Mouse (Mus musculus) cortical plate, adult 2 months (tissue): Measurements from ENCODE around the gene Efcab12. TPM values are rescaled to one million over a fixed set of nuclear protein-coding genes. Genes with fewer than 3 reads are reported as not detected.
A peak's percentile ranks its signal among the peaks of the same experiment; 100 is the strongest.
"Not testable (repeated sequence)": the region's sequence is repeated elsewhere in the genome, so short reads cannot be mapped to it uniquely, and the experiment has no call there.

Experiments used
- H3K27ac ChIP-seq: fragments of 200-500 bp; 2 replicates; pipeline ENCODE4 v1.5.1; 2012; ENCODE audit warnings: low read length, control low read depth, inconsistent platforms; ENCODE audit not compliant: insufficient read depth
- H3K4me1 ChIP-seq: fragments of 200-500 bp; 2 replicates; pipeline ENCODE4 v1.6.1; 2011; ENCODE audit warnings: low read length; ENCODE audit not compliant: control insufficient read depth, insufficient read depth
- H3K4me3 ChIP-seq: fragments of 200-500 bp; 2 replicates; pipeline ENCODE4 v1.5.1; 2011; ENCODE audit warnings: mild to moderate bottlenecking, low read length, control low read depth; ENCODE audit not compliant: insufficient read depth
- CTCF ChIP-seq: fragments of 200-500 bp; IDR thresholded peaks from 2 replicates; pipeline ENCODE4 v1.5.1; 2011; ENCODE audit warnings: mild to moderate bottlenecking, control low read depth, low read length; ENCODE audit not compliant: insufficient read depth; ENCODE audit errors: extremely low read depth
- POLR2A ChIP-seq: fragments of 200-500 bp; IDR thresholded peaks from 2 replicates; pipeline ENCODE4 v1.6.1; 2011; ENCODE audit warnings: mild to moderate bottlenecking, low read length, control low read depth; ENCODE audit not compliant: insufficient read depth; ENCODE audit errors: extremely low read depth
- polyA plus RNA-seq: library from polyadenylated mRNA; depleted of rRNA; stranded (reverse); fragments of >200 nt; gene quantifications from 2 replicates; pipeline ENCODE4 v1.2.3, GENCODE M21; 2012; rRNA removed

Gene Efcab12
- 7.1 and 7.9 TPM in 2 replicates for polyA plus RNA-seq

DNA sequence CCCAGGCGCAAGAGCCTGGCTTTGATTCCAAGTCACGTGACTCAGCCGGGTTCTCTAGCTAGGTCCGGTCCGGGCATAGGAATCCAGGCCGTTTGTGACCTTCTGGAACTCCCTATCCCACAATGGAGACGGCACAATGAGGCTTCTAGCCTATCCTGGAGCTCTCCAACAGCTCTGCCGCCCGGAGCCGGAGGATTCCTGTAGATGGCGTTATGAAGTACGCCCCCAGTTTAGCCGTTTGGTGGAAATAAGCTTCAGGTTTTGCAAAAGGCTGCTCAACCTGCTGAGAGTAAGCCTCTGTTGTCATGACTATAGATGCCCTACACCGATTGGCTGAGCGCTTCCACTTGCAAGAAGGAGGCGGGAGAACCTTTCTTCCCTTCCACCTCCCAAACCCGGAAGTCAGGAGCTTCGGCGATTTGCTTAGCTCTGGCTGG lies at the start of gene Efcab12:
TSS of gene Efcab12 (minus strand) at position 252 of the 437 bp plus-strand sequence.
- Histone ChIP-seq H3K4me3 (peak within 1 kb of the TSS; percentile 26), H3K4me1 (no peaks in the 10 kb centered on the region), H3K27ac (no peak within 1 kb of the TSS)
- TF ChIP-seq POLR2A (peak; percentile 41; the same call in 1 of the 2 replicates), CTCF (no peak)

DNA sequence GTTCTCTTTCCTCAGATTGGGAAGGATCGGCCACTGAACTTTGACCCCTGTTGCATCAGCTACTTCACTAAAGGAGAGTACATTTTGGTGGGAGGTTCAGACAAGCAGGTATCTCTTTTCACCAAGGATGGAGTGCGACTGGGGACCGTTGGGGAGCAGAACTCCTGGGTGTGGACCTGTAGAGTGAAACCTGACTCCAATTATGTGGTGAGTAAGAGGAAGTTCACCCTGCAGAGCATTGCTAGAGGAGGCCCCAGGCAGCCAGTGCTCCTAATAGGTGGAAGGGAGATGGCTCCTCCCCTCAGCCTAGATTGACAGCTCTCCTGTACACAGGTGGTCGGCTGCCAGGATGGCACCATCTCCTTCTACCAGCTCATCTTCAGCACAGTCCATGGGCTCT lies 48.7 kb upstream of the Efcab12 start:
- no peak overlapping the region for H3K27ac ChIP-seq
- TF ChIP-seq POLR2A (no peak), CTCF (no peak)
- H3K4me1 ChIP-seq, result peaks cover 12% of the 10 kb centered on the region
- H3K4me3 ChIP-seq, result no peak overlapping the region

DNA sequence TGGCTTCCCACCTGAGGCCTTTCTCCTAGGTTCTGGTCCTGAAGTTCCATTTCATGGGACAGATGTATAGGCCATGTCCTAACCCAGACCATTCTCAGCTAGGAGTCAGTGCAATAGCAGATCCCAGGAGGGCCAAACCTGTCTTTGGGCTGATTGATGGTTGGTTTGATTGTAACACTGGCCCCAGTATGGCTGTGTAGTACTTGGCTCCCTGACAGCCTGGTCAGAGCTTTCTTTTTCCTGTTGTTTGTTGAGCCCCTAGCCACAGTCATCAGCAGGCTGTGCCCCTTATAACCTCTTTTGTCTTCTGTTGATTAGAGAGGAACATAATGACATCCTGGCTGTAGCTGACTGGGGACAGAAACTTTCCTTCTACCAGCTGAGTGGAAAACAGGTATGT lies 45.8 kb upstream of the Efcab12 start:
- no peak for TF ChIP-seq CTCF
- no peak for TF ChIP-seq POLR2A
- H3K27ac ChIP-seq, result no peak overlapping the region
- H3K4me1 ChIP-seq, result peaks cover 2% of the 10 kb centered on the region
- H3K4me3 ChIP-seq, result no peak overlapping the region

DNA sequence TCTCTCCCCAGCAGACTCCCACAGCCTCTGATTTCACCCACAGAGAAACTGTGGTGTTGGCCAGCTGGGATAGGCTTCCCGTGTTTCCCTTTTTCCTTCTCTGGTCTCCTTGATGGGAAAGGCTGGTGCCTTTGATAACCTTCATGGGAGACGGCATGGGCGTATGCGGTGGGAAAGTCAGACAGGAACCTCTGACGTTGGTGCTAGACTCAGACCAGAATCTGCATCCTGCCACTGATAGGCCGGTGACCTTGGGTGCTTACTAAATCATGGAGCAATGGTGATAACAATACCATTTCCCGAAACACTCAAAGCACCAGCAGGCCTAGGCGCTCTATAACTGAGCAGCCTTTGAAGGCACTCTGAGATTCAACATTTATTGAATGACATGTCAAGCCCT lies 42.5 kb upstream of the Efcab12 start:
- H3K4me3 ChIP-seq, result no peak overlapping the region
- no peak overlapping the region for H3K27ac ChIP-seq
- H3K4me1 ChIP-seq, result peaks cover under 1% of the 10 kb centered on the region; the same call in 1 of the 2 replicates
- TF ChIP-seq CTCF (no peak), POLR2A (no peak)

DNA sequence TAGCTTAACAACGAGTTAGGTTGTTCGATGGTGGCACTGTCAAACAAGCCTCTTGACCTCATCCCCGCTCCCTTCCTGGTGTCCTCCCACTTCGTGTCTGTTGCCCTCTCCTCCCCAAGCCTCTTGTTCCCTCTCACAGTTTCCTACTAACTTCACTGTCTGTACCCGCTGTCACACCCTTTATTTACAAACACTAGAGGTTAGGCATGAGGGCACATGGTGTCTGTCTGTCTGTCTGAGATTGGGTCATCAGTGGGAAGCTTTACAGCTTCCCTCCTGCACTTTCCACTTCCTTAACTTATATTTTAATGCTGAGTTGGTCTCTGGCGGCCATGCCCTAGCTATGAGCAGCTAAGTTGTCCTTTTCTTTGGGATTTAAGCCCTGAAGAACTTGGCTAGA lies 41.5 kb upstream of the Efcab12 start:
- Histone ChIP-seq H3K27ac (no peak overlapping the region), H3K4me1 (no peaks in the 10 kb centered on the region), H3K4me3 (no peak overlapping the region)
- TF ChIP-seq CTCF (no peak), POLR2A (no peak)

GRCm38 (mm10) chr6:115878694-115879093 lies 40.5 kb upstream of the Efcab12 start:
- Histone ChIP-seq H3K27ac (no peak overlapping the region), H3K4me3 (no peak overlapping the region), H3K4me1 (no peaks in the 10 kb centered on the region)
- TF ChIP-seq CTCF, result no peak

DNA sequence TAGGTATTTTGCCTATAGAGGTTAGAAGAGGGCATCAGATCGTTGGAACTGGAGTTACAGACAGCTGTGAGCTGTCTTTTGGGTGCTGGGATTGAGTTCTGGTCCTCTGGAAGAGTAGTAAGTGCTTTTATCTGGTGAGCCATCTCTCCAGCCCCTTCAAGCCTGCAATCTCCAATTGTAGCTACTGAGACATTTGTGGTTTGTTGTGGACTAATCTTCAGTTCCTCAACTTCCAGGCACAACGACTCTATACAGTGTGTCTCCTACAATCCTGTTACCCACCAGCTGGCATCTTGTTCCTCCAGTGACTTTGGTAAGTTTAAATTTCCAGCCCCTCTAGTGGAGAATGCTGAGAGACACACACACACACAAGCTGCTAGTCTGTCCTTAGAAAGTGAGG lies 39.0 kb upstream of the Efcab12 start:
- TF ChIP-seq POLR2A (no peak), CTCF (no peak)

GRCm38 (mm10) chr6:115871318-115871717 lies 33.1 kb upstream of the Efcab12 start:
- H3K4me1 ChIP-seq, H3K4me3 ChIP-seq, H3K27ac ChIP-seq: not testable (repeated sequence)

More for the DNA sequence above, 39.0 kb upstream of the Efcab12 start:
- Histone ChIP-seq H3K4me3 (no peak overlapping the region), H3K4me1 (no peaks in the 10 kb centered on the region), H3K27ac (no peak overlapping the region)

- not testable (repeated sequence) for H3K4me3 ChIP-seq, H3K27ac ChIP-seq, H3K4me1 ChIP-seq
Observed at GRCm38 (mm10) chr6:115867157-115867556, 28.9 kb upstream of the Efcab12 start.

- H3K27ac ChIP-seq, result no peak overlapping the region
- H3K4me3 ChIP-seq, result no peak overlapping the region
- TF ChIP-seq CTCF, result no peak
- TF ChIP-seq POLR2A, result no peak
- no peaks in the 10 kb centered on the region; the same call in 1 of the 2 replicates for H3K4me1 ChIP-seq
Observed at GRCm38 (mm10) chr6:115865246-115865645, 27.0 kb upstream of the Efcab12 start.

- no peak for TF ChIP-seq POLR2A
- TF ChIP-seq CTCF, result no peak
- peak overlapping the region; percentile 9; the same call in 1 of the 2 replicates for H3K27ac ChIP-seq
Observed at GRCm38 (mm10) chr6:115863340-115863841, 25.2 kb upstream of the Efcab12 start.

GRCm38 (mm10) chr6:115860027-115860556 lies 21.9 kb upstream of the Efcab12 start:
- Histone ChIP-seq H3K4me1 (no peaks in the 10 kb centered on the region; the same call in 1 of the 2 replicates), H3K27ac (no peak overlapping the region), H3K4me3 (no peak overlapping the region)
- no peak for TF ChIP-seq CTCF
- no peak for TF ChIP-seq POLR2A

More at GRCm38 (mm10) chr6:115863340-115863841, 25.2 kb upstream of the Efcab12 start:
- no peaks in the 10 kb centered on the region; the same call in 1 of the 2 replicates for H3K4me1 ChIP-seq
- H3K4me3 ChIP-seq, result no peak overlapping the region
